Mouse (Mus musculus) naive thymus-derived CD4-positive, alpha-beta T cell, adult 2 months (primary cell): ENCODE results near the gene Bean1.
"Not testable (repeated sequence)": the region's sequence is repeated elsewhere in the genome, so short reads cannot be mapped to it uniquely, and the experiment has no call there.

Experiments
- DNase-seq: peaks from one replicate; pipeline ENCODE4 v3.0.0-alpha.2; 2011; ENCODE audit warnings: low read depth

Bean1 gene

GRCm38 (mm10) chr8:104242038-104242644 is 71.9 kb downstream of the Bean1 start:
- no peak for DNase-seq

DNA sequence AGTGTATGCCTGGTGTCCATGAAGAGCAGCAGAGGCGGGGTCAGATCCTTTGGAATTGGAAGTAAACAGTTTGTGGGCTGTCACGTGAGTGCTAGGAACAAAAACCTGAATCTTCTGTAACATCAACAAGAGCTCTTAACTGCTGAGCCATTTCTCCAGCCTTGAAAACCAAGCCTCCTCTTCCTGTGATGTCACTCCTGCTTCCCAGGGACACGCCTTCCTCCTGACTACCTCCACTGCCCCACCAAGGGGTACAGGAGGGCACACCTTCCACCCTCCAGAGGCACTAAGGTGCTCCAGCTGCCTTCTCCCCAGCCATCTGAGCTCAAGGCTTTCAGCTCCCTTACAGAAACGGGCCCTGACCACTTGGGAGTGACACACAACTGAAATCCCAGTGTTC is 76.4 kb downstream of the Bean1 start:
- no peak for DNase-seq

GRCm38 (mm10) chr8:104247054-104247907 is 77.0 kb downstream of the Bean1 start:
- DNase-seq, result peak; percentile 81

DNA sequence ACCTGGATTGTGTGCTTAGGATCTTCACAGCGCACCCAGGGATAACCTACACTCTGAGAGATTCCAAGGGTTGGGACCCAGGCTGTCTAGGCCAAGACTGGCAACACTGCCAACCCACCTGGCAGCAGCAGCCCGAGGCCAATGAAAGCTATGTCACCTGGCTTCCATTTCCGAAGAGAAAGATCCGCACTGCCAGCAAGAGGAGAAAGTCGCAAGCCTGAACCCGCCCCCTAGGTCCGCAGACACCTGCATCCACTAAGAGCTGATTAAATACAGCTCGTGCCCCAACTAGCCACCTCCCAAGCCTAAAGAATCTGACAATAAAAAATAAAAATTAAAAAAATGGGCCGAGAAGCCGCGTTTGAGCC is 77.7 kb downstream of the Bean1 start:
- peak; percentile 70 for DNase-seq

DNA sequence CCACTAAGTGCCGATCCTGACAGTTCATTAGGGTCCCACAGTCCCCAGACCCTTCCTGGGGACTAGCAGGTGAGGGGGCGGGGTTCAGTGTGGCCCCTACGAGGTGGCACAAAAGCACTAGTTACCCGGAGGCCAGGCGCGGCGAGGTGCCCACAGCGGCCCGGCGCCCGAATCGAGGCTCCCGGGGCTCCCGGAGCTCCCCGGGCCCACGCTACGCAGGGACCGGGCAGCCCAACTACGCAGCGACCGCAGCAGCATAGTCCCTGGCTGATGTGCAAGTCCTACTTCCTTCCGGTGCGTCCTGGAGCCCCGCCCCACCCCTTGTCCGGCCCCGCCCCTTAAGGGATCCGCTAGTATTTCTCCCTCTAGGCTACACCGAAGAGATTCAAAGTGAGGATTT is 78.0 kb downstream of the Bean1 start, which contains the start of gene Tk2:
Gene Tk2 (minus strand): TSS at position 283 of the 400 bp plus-strand sequence.
- peak; percentile 87 for DNase-seq

GRCm38 (mm10) chr8:104249442-104249996 is 79.3 kb downstream of the Bean1 start:
- DNase-seq, result no peak

DNA sequence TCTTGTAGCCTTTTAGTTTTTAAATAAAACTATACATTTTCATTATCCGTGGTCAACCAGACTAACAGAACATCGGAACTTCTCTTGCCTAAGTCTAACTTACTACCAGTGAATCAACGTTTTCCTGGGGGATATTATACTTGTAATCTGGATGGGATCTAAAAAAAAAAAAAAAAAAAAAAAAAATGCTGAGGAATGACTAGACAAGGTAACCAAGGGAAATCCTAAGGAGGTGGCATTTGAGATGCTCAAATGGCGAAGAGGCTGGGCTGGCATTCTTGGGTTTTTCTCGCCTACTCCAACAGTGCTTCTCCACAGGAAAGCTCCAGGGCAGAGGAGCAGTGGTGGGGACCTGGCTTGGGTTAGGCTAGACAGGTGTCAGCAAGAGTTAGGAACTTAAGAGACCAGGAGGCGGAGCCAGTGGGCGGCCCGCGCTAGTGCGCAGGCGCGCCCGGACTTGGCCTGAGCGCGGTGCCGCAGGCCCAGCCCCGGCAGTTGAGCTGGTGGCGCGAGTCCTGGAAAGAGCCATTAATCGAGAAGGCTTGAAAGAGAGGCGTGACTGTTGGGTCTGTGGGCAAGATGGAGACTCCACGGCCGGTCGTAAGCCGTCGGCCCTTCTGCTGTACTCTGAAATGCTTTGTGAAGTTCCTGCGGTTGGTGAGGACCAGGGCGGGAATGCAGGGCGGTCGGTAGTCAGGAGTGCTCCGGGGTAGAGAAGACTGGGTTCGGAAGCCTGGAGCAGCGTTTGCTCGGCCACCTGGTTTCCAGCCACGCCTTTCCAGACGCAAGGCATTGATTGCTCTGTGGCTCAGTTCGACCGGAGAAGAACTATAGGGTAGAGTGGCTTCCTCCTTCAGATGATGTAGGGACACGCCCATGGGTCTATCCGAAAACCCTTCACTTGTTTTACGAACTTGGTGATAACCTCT is 80.5 kb downstream of the Bean1 start, which contains the start of gene Cklf:
Gene Cklf (plus strand): TSS at position 423 of the 929 bp plus-strand sequence.
- peak; percentile 91 for DNase-seq

GRCm38 (mm10) chr8:104251461-104251860 is 81.2 kb downstream of the Bean1 start:
- no peak for DNase-seq

DNA sequence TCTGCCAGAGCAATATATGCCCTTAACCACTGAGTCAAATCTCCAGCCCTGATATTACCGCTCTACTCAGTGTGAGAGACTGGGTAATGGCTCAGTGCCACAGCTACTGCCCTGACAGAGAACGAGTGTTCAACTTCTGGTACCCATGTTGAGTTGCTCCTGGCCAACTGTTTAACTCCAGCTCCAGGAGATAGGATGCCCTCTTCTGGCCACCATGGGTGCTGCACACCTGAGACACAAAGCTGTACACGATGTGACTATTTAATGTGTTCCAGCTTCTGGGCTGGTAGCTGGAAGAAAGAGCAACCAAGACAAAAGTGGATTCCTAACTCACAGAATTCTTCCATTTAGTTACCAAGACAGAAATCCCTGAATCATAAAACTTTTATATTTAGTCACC is 82.8 kb downstream of the Bean1 start:
- peak; percentile 80 for DNase-seq

DNA sequence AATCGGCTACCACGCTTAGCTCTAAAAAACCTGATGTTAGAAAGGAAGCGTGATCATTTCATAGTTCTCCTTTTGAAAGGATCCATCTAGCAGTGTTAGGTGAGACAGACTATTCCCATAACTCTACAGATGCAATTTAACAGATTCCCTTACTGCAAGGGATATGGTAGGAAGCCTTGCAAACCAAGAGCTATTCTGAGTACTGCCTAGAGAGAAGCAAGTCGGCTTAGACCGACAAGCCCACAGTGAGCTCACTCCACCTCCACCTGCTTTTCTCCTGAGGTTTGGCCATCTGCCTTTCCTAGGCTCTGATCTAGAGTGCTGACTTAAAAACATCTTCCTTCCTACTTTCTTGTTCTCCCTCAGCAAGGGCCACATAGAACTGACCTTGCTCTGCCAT is 91.6 kb downstream of the Bean1 start:
- DNase-seq, result not testable (repeated sequence)

- not testable (repeated sequence) for DNase-seq
Observed at GRCm38 (mm10) chr8:104264271-104264935, 94.2 kb downstream of the Bean1 start.

- DNase-seq, result no peak
Observed at GRCm38 (mm10) chr8:104268368-104268767, 98.1 kb downstream of the Bean1 start.
